Mouse (Mus musculus) urinary bladder, postnatal 0 days (tissue): Measurements from ENCODE around the gene Olfr1002. TPM values are rescaled to one million over a fixed set of nuclear protein-coding genes. Genes with fewer than 3 reads are reported as not detected.

Source experiments
- polyA plus RNA-seq: library from polyadenylated mRNA; unstranded; fragments of >200 nt; fragmentation: Nextera tagmentation; extraction: Ambion mirVana; gene quantifications from 2 replicates; pipeline ENCODE4 v1.2.1, GENCODE M21; 2015

Olfr1002 gene
- not detected in 2 replicates for polyA plus RNA-seq

GRCm38 (mm10) chr2:85650604-85651003 is at the start of gene Olfr1002:
Olfr1002 (minus strand) TSS chr2:85650704.

DNA sequence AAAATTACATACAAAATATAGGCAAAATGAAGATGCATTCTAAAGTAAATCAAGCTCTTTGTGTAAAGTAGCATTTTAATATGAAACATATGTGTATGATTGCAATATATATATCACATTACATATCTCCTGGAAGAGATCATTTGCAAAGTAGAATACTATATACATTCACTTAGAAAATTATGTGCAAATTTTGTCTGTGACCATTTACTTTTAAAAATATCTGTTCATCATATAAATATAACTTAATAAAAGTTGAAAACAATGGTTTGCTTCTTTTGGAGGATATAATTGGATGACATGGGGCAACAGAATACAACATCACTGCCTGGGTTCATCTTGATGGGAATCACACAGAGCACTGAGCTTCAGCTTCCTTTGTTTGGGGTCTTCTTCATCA is 38.6 kb upstream of the Olfr1002 start, which contains the start of gene Olfr1008:
Olfr1008 (plus strand) TSS at position 301 of the 400 bp plus-strand sequence.

GRCm38 (mm10) chr2:85678667-85679066 is 28.2 kb upstream of the Olfr1002 start, which contains the start of gene Olfr1006:
Olfr1006 (minus strand) TSS chr2:85678767.

GRCm38 (mm10) chr2:85664355-85664754 is 13.9 kb upstream of the Olfr1002 start, which contains the start of gene Olfr154:
Olfr154 (minus strand) TSS chr2:85664455.

GRCm38 (mm10) chr2:85611803-85612202 is 38.7 kb downstream of the Olfr1002 start, which contains the start of gene Olfr1000:
Olfr1000 (minus strand) TSS chr2:85611903.

Other genes with a start within 250 kb of the Olfr1002 start
- gene Olfr992, start 241.2 kb downstream of the Olfr1002 start, polyA plus RNA-seq, result not detected in 2 replicates
- not detected in 2 replicates for gene Olfr993, start 235.8 kb downstream of the Olfr1002 start, polyA plus RNA-seq
- gene Olfr994, start 214.3 kb downstream of the Olfr1002 start, polyA plus RNA-seq, result not detected in 2 replicates
- not detected in 2 replicates for gene Olfr995, start 207.1 kb downstream of the Olfr1002 start, polyA plus RNA-seq
- gene 4833423E24Rik, start 131.7 kb downstream of the Olfr1002 start, polyA plus RNA-seq, result not detected in 2 replicates
- not detected in 2 replicates for gene Olfr996, start 71.5 kb downstream of the Olfr1002 start, polyA plus RNA-seq
- not detected in 2 replicates for gene Olfr998, start 61.8 kb downstream of the Olfr1002 start, polyA plus RNA-seq
- gene Olfr1000, start 38.8 kb downstream of the Olfr1002 start, polyA plus RNA-seq, result not detected in 2 replicates
- not detected in 2 replicates for gene Olfr154, start 13.8 kb upstream of the Olfr1002 start, polyA plus RNA-seq
- gene Olfr1006, start 28.1 kb upstream of the Olfr1002 start, polyA plus RNA-seq, result not detected in 2 replicates
- gene Olfr1008, start 38.7 kb upstream of the Olfr1002 start, polyA plus RNA-seq, result not detected in 2 replicates
- not detected in 2 replicates for gene Olfr1009, start 64.7 kb upstream of the Olfr1002 start, polyA plus RNA-seq
- not detected in 2 replicates for gene Olfr1012, start 112.1 kb upstream of the Olfr1002 start, polyA plus RNA-seq
- gene Olfr1013, start 116.4 kb upstream of the Olfr1002 start, polyA plus RNA-seq, result not detected in 2 replicates
- not detected in 2 replicates for gene Olfr1014, start 122.0 kb upstream of the Olfr1002 start, polyA plus RNA-seq
- not detected in 2 replicates for gene Olfr1015, start 131.3 kb upstream of the Olfr1002 start, polyA plus RNA-seq
- gene Olfr1016, start 151.8 kb upstream of the Olfr1002 start, polyA plus RNA-seq, result not detected in 2 replicates
- gene Olfr1018, start 167.8 kb upstream of the Olfr1002 start, polyA plus RNA-seq, result not detected in 2 replicates
- not detected in 2 replicates for gene Olfr1019, start 194.8 kb upstream of the Olfr1002 start, polyA plus RNA-seq
- gene Olfr1020, start 196.3 kb upstream of the Olfr1002 start, polyA plus RNA-seq, result not detected in 2 replicates
- gene Olfr1022, start 217.9 kb upstream of the Olfr1002 start, polyA plus RNA-seq, result not detected in 2 replicates
- not detected in 2 replicates for gene Olfr1023, start 234.9 kb upstream of the Olfr1002 start, polyA plus RNA-seq